Mouse (Mus musculus) CH12.LX (cell line): ENCODE data around the gene Fut4. TPM values are rescaled to one million over a fixed set of nuclear protein-coding genes. Genes with fewer than 3 reads are reported as not detected.

Experiments
- DNase-seq: peaks from one replicate; pipeline ENCODE4 v3.0.0-alpha.2; 2013; ENCODE audit errors: extremely low read depth
- H3K27ac ChIP-seq: 2 replicates; pipeline ENCODE4 v1.5.1; 2012; ENCODE audit warnings: low read depth, mild to moderate bottlenecking, control low read depth, moderate library complexity; ENCODE audit not compliant: insufficient read depth
- H3K27me3 ChIP-seq: replicated peaks from 2 replicates; pipeline ENCODE3; 2012; ENCODE audit warnings: inconsistent platforms
- H3K36me3 ChIP-seq, 2 experiments: replicated peaks in 1 of 2; 2 replicates each; pipeline versions ENCODE3 to v1.6.1; 2012; ENCODE audit warnings: inconsistent platforms in 1 of 2, low read length in 1 of 2, mild to moderate bottlenecking in 1 of 2, mixed read lengths in 1 of 2, moderate library complexity in 1 of 2; ENCODE audit not compliant: control insufficient read depth in 1 of 2, insufficient read depth in 1 of 2
- H3K4me1 ChIP-seq, 2 experiments: 2 replicates each; pipeline ENCODE4 v1.6.1; 2012; ENCODE audit warnings: inconsistent platforms in 1 of 2, moderate library complexity in 1 of 2; ENCODE audit not compliant: insufficient read depth in 2 of 2, control insufficient read depth in 1 of 2
- H3K4me2 ChIP-seq: 2 replicates; pipeline ENCODE4 v1.6.1; 2012; ENCODE audit warnings: low read depth, mild to moderate bottlenecking, control low read depth; ENCODE audit not compliant: poor library complexity, insufficient read depth, severe bottlenecking
- H3K4me3 ChIP-seq, 3 experiments: fragments of 150-350 bp in 1 of 3; sonication (generic) in 1 of 3; replicated peaks in 1 of 3; 2 replicates each; pipeline versions ENCODE3 to v1.5.1; 2011 to 2012; ENCODE audit warnings: low read depth in 2 of 3, low read length in 2 of 3, mild to moderate bottlenecking in 2 of 3, moderate library complexity in 2 of 3, control low read depth in 1 of 3, improper control_type of control experiment in 1 of 3, inconsistent platforms in 1 of 3, mixed read lengths in 1 of 3; ENCODE audit not compliant: poor library complexity in 1 of 3
- H3K79me2 ChIP-seq: replicated peaks from 2 replicates; pipeline ENCODE4 v1.6.1; 2012; ENCODE audit warnings: mild to moderate bottlenecking, moderate library complexity; ENCODE audit not compliant: control insufficient read depth, poor library complexity, insufficient read depth, severe bottlenecking; ENCODE audit errors: extremely low read depth
- H3K9ac ChIP-seq: 2 replicates; pipeline ENCODE4 v1.6.1; 2012; ENCODE audit warnings: low read depth, mild to moderate bottlenecking, control low read depth, moderate library complexity; ENCODE audit not compliant: insufficient read depth
- H3K9me3 ChIP-seq: replicated peaks from 2 replicates; pipeline ENCODE3; 2012; ENCODE audit warnings: low read length, inconsistent platforms, mixed read lengths
- CHD2 ChIP-seq: IDR thresholded peaks from 2 replicates; pipeline ENCODE4 v1.6.1; 2011; ENCODE audit warnings: low read length, improper control_type of control experiment
- ETS1 ChIP-seq: conservative IDR thresholded peaks from 2 replicates; pipeline ENCODE4 v1.6.1; 2012; ENCODE audit warnings: low read depth, mild to moderate bottlenecking, inconsistent platforms, low read length, improper control_type of control experiment, moderate library complexity
- GABPA ChIP-seq: IDR thresholded peaks from 2 replicates; pipeline ENCODE4 v1.6.1; 2012; ENCODE audit warnings: low read depth, low read length, improper control_type of control experiment, inconsistent platforms; ENCODE audit not compliant: insufficient replicate concordance
- HCFC1 ChIP-seq: IDR thresholded peaks from 2 replicates; pipeline ENCODE4 v1.6.1; 2012; ENCODE audit warnings: low read depth, mild to moderate bottlenecking, inconsistent platforms, low read length, improper control_type of control experiment
- MAFK ChIP-seq: IDR thresholded peaks from 2 replicates; pipeline ENCODE4 v1.6.1; 2011; ENCODE audit warnings: low read length, improper control_type of control experiment; ENCODE audit not compliant: insufficient replicate concordance
- MEF2A ChIP-seq: IDR thresholded peaks from 2 replicates; pipeline ENCODE4 v1.6.1; 2014; ENCODE audit warnings: low read depth, mild to moderate bottlenecking, inconsistent platforms, low read length, improper control_type of control experiment, borderline replicate concordance
- MYC ChIP-seq: IDR thresholded peaks from 2 replicates; pipeline ENCODE4 v1.6.1; 2011; ENCODE audit warnings: low read depth, mild to moderate bottlenecking, improper control_type of control experiment, low read length
- RAD21 ChIP-seq: IDR thresholded peaks from 2 replicates; pipeline ENCODE4 v1.6.1; 2011; ENCODE audit warnings: low read depth, mild to moderate bottlenecking, low read length, improper control_type of control experiment, moderate library complexity
- RCOR1 ChIP-seq: conservative IDR thresholded peaks from 2 replicates; pipeline ENCODE4 v1.6.1; 2012; ENCODE audit warnings: low read depth, mild to moderate bottlenecking, inconsistent platforms, low read length, improper control_type of control experiment
- TBP ChIP-seq: conservative IDR thresholded peaks from 2 replicates; pipeline ENCODE4 v1.6.1; 2011; ENCODE audit warnings: low read depth, low read length, improper control_type of control experiment
- USF1 ChIP-seq: IDR thresholded peaks from 2 replicates; pipeline ENCODE4 v1.6.1; 2014; ENCODE audit warnings: low read depth, mild to moderate bottlenecking, inconsistent platforms, low read length, improper control_type of control experiment
- dilution Hi-C: fragments of 300-500 bp; cut with MboI; formaldehyde crosslinking; loops from 2 replicates; pipeline ENCODE4 v1.14.3; 2020; ENCODE audit warnings: low sequenced_read_pairs; ENCODE audit not compliant: extremely low pct_unique_long_range_greater_than_20kb, extremely low pct_ligation_motif_present
- in situ Hi-C: fragments of 300-500 bp; cut with MboI; formaldehyde crosslinking; loops from 3 replicates; pipeline ENCODE4 v1.14.3; 2019; ENCODE audit warnings: low sequenced_read_pairs, low pct_ligation_motif_present, low pct_unique_long_range_greater_than_20kb, mixed read lengths
- polyA plus RNA-seq: library from polyadenylated mRNA; unstranded; fragments of >175 nt; gene quantifications from 2 replicates; pipeline ENCODE4 v1.2.1, GENCODE M21; 2012; ENCODE audit warnings: low read depth; ENCODE audit not compliant: insufficient read length
- total RNA-seq, 2 experiments: library from RNA; depleted of rRNA; stranded (reverse); fragments of 300-350 nt in 1 of 2; fragments of >200 nt in 1 of 2; gene quantifications; 2 replicates each; pipeline ENCODE4 v1.2.3; 2012 to 2014

Gene Fut4
- total and polyA plus RNA-seq, 3 experiments, result not detected

- Histone ChIP-seq H3K79me2 (no peaks in the 10 kb centered on the region), H3K27me3 (no peaks in the 10 kb centered on the region), H3K4me3 (no peak overlapping the region), H3K9ac (no peak overlapping the region), H3K4me1 (peaks cover 0 to 9% of the 10 kb centered on the region in 2 experiments; a peak in 2 of 4 replicates), H3K27ac (no peak overlapping the region), H3K9me3 (no peaks in the 10 kb centered on the region), H3K36me3 (no peaks in the 10 kb centered on the region), H3K4me2 (no peak overlapping the region)
- dilution Hi-C loops, result no loop called here
- DNase-seq, result no peak
- TF ChIP-seq TBP (no peak), ETS1 (no peak), RAD21 (no peak)
- in situ Hi-C loops, result no loop called here
Measured at GRCm38 (mm10) chr9:14772074-14772473, 19.9 kb upstream of the Fut4 start.

- no peak within 1 kb of the TSS for H3K4me2 ChIP-seq
- peaks cover 0 to 9% of the 10 kb centered on the region in 2 experiments; a peak in 2 of 4 replicates for H3K4me1 ChIP-seq
- no peak within 1 kb of the TSS for H3K9ac ChIP-seq
- dilution Hi-C loops, result no loop called here
- H3K4me3 ChIP-seq, result no peak within 1 kb of the TSS
- in situ Hi-C loops, result no loop called here
- H3K79me2 ChIP-seq, result no peaks in the 10 kb centered on the region
- no peak within 1 kb of the TSS for H3K27ac ChIP-seq
- H3K9me3 ChIP-seq, result no peaks in the 10 kb centered on the region
- DNase-seq, result no peak
- no peaks in the 10 kb centered on the region for H3K27me3 ChIP-seq
- no peaks in the 10 kb centered on the region for H3K36me3 ChIP-seq
- no peak for TF ChIP-seq RCOR1
- TF ChIP-seq MAFK, result no peak
- no peak for TF ChIP-seq MEF2A
- TF ChIP-seq RAD21, result no peak
- no peak for TF ChIP-seq CHD2
- no peak for TF ChIP-seq USF1
- TF ChIP-seq HCFC1, result no peak
- no peak for TF ChIP-seq MYC
- TF ChIP-seq GABPA, result no peak
Measured at GRCm38 (mm10) chr9:14770803-14771471, 18.7 kb upstream of the Fut4 start, which contains the start of gene 1700012B09Rik. 1700012B09Rik (minus strand) TSS chr9:14771030.

GRCm38 (mm10) chr9:14769811-14770210 lies 17.6 kb upstream of the Fut4 start:
- no peak for DNase-seq
- Histone ChIP-seq H3K36me3 (no peaks in the 10 kb centered on the region), H3K9ac (no peak overlapping the region), H3K27ac (no peak overlapping the region), H3K79me2 (no peaks in the 10 kb centered on the region), H3K27me3 (no peaks in the 10 kb centered on the region), H3K9me3 (no peaks in the 10 kb centered on the region), H3K4me1 (peaks cover 0 to 9% of the 10 kb centered on the region in 2 experiments; a peak in 2 of 4 replicates), H3K4me2 (no peak overlapping the region; the same call in 1 of the 2 replicates), H3K4me3 (no peak overlapping the region)
- dilution Hi-C loops, result no loop called here
- no peak for TF ChIP-seq MYC
- in situ Hi-C loops, result no loop called here
